Mouse (Mus musculus) cerebellum, adult 8-10 months (tissue): ENCODE results near the gene Picalm.

ENCODE experiments used
- DNase-seq: peaks from one replicate; pipeline ENCODE4 v3.0.0; 2022

The Picalm gene

DNA sequence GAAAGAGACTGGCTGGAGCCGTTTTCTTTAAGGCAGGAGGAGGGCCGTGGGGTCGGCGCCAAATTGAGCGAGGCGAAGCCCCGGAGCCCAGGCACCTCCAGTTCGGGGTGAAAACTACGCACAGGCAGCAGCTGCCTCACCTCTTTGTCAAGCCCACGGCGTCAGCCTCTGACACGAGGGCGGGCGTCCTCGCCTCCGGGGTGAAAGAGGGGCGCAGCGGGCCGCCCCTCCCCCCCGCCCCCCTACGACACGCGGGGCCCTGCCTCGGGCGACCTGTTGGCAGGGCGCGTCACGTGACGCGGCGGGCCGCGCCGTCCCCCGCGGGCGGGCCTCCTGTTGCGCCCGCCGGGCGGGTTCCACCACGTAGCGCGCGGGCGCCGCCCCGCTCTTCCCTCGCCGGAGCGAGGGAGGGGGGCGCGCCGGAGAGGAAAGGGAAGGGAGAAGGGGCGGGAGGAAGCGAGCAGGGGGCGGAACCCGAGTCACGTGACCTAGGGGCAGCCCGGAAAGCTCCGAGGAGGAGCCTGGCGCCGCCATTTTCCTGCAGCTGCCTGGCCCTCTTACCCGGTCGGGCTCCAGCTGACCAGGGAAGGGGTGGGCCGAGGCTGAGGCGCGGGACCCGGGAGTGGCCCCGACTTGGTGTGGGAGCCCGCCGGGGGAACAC, at the start of gene Picalm:
TSS of gene Picalm (plus strand) at position 482 of the 661 bp plus-strand sequence.
- peak; percentile 96 for DNase-seq

DNA sequence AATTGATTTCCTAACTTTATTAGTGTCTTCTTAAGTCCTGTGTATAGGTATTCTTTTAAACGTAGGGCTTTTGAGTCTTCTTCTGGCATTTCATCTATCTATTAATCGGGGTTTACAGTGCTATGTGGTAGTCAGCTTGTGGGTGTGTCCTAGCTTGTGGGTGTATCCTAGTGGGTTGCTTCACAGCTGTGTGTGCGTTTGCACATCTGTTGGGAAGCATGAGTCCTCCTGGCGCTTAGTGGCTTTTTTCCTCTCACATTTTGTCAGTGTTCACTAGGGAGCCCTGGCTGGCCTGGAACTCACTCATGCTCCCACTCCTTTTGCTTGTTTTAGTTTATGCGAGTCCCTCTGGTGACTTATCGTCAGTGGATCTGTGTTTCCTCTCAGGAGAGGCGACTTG, 46.2 kb upstream of the Picalm start:
- no peak for DNase-seq

DNA sequence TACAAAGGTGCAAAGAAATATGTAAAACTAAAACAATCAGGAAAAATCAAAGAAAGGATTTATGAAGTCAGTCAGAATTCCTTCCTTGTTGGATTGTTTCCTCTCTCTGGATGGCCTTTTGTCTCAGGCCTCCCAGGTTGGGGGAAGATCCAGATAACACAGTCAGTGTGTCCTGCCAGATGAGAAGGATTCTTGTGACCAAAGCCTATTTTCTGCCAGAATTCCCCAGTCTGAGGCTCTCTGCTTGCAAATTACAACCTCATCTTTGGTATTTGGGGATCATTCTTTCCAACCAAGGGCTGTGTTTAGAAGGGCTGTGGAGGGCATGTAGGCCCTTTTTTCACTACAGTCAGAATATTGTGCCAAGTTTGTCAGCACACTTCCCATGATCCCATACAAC, 45.5 kb upstream of the Picalm start:
- DNase-seq, result no peak

DNA sequence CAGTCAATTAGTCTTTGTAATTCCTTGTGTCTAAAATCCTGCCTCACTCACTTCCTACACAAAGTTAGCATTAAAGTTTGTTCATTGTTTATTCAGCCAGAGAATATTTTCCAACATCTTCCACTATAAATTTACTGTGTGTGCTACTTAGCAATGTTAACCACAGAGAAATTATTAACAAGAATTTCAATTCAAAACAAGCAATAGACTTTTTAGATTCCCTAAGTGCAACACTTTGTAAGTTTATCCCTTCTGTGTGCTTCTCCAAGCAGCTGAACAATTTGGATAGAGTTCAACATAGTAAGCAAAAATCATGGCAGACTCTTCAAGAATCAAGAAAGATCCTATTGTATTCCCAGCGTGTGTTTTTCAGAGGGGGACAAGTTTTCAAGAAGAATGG, 44.3 kb upstream of the Picalm start:
- no peak for DNase-seq

DNA sequence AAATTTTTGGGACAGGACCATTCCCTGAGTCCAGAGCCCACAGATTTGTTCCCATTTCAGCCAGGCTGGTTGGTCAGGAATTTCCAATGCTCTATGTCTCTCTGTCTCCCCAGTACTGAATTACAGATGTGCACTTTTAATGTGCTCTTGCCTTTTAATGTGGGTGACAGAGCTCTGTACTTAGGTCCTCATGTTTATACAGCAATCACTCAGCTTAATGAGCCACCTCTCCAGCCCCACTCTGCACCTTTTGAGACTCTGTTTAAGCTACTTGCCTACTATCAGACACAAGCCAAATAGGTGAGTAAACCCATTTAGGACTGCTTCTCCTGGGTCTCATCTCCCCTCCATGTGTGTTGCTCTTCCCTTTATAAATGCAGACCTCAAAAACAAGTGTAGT, 43.2 kb upstream of the Picalm start:
- DNase-seq, result no peak

DNA sequence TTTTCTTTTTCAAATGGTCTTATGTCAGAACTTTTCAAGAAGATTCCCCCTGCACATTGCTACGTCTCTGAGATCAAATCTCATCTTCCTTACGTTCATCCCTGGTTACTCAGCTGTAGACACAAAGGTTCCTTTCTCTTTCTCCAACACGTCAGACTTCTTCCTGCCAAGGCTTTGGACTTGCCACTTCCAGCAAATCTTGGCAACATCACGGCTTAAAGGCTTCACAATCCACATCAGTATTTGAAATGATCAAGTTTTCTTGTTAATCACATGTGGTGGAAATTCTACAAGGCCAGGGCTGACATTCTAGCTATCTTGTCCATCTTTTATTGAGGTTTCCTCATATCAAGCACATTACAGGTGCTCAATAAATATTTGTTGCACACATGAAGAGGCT, 39.0 kb upstream of the Picalm start:
- no peak for DNase-seq

DNA sequence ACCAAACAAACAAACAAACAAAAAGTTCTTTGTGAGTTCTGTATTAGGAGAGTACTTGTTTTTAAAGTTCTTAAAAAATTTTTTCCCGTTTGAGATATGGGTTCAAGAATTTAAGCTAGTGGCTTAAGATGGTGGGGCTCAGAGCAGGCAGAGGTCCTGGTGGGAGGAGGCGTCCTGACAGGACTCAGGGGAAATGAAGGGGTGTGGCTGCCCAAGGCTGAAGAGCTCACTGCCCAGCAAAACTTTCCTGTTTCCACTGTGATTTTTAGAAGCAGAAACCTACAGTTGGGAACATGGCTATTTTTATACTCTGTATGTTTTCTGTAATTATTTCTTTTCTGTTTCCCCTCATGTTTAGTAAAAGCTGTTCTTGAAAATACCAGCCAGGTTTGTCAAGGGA, 38.3 kb upstream of the Picalm start:
- DNase-seq, result no peak

DNA sequence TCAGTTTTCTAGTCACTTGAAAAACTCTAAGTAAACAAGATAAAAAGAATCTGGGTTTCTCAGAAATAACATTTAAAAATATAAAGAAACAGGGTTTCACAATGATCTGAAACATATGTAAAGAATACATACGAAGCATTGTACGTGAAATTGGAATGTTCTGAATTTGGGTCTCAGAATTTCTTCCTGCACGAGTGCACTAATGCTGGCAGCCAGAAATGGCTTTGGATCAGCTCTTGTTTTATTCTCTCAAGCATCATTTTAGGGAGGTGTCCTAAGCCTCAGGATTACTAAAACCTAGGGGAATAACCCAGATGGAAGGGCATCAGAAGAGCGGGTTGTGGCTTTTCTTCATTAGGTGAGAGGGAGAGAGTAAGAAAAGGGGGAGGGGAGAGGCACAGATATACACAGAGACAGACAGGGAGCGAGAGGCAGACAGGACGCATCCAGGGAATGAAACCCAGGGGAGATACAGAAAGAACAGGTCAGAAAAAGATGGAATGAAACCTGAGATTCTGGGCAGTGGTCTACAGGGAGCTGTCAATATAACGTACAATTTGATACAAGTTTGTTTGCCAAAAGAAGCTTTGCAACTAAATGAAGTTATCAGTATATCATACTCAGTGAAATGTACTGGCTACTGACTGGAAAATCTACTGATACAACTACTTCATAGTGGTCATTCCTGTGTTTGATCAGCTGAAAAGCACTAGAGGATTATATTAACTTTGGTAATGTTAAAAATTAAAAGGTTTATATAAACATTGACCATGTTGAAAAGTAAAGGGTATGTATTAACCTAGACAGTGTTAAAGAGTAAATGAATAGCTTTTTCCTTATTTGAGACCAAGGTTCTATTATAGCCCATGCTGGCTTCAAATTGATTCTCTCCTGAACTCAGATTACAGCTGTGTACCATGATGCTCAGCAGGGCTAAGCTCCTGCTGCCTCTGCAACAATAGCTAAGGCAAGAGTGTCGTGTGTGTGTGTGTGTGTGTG, 37.3 kb upstream of the Picalm start:
- DNase-seq, result no peak

DNA sequence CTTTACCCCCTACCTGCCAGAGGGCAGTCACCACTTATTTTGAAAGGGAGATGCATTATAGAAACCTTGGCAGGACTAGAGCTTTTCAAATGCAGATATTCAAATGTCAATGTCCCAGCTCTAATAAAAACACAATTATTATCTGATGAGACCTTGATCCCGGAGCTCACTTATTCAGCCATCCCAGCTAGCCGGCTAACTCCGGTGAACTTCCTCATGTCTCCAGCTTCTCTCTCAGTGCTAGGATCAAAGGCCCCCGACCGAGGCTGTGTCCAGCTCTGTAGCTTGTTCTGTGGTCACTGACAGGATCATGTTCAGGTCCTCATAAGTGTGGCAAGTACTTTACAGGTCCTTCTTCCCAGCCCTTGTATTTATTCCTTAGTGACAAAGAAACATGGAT, 34.9 kb upstream of the Picalm start:
- no peak for DNase-seq

DNA sequence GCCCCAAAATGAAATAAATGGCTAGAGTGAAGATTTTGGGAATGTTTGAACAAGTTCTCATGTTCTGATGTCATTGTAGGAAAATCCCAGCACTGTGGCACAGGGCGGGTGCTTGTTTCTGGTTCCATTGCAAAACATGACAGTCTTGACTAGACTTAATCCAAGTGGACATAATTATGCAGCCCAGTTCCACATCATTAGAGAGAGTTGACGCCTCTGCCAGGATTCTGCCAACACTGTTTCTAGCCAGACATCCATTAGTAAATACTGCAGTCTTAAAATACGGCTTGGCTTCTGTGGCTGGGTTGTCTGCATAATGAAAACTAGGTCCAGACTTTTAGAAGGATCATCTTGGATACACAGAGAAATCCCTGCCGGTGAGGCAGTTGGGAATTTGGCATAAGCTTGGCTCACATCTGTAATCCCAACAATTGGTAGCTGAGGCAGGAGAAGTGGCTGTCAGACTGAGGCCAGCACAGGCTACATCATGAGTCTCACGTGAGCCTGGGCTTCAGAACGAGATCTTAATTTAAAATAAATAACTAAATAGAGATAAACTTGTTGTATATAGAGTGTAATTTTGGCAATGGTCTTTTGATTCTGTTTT, 34.1 kb upstream of the Picalm start:
- no peak for DNase-seq

DNA sequence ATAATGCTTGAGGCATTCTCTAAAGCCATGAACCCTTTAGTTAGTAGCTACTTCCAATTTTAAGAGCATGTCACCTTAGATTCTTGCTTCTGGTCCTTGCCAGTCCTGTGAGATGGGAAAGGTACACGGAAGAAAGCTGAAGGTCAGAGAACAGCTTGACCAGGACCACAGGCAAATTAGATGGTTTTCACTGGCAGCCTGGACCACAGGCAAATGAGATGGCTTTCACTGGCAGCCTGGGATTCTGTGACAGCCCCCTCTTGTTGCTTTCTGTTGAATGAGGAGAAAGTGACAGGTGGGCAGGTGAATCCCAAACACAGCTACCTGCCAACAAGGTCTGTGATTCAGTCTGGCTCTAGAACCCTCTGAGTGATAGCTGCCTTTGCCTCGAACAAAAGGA, 33.4 kb upstream of the Picalm start:
- DNase-seq, result no peak

DNA sequence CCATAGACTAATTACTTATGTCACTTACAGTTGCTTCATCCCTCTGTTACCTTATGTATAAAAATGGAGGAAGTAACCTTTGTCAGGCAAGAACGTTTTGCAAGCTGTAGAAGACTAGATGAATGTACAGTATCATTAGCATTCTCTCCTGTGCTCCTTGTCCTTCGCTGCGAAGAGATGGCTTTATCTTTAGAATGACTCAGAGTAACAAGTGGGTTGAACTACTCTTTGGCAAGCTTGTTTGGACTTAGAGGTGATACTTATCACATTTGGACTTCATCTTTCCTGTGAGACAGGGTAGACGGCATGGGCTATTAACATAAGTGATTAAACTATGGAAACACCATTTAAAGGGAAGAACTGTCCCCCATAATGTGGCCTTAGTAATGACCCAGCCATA, 31.8 kb upstream of the Picalm start:
- no peak for DNase-seq

DNA sequence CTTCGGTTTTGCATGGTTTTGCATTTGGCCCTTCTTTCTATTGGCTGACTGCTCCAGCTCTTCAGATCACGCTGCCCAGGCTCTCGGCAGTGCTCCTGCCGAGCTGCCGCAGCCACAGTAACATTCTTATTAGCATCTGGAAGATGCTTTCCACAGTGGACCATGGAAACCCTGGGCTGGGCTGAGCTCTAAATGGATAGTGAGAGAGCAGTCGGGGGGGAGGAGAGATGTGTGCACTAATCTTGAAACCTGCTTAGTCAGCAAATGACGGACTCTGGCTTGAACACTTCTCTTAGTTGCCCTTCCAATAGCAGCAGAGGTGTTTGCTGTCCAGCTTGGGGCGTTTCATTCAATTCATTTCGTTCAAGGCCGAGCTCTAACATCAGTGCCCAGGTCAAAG, 30.8 kb upstream of the Picalm start:
- no peak for DNase-seq

DNA sequence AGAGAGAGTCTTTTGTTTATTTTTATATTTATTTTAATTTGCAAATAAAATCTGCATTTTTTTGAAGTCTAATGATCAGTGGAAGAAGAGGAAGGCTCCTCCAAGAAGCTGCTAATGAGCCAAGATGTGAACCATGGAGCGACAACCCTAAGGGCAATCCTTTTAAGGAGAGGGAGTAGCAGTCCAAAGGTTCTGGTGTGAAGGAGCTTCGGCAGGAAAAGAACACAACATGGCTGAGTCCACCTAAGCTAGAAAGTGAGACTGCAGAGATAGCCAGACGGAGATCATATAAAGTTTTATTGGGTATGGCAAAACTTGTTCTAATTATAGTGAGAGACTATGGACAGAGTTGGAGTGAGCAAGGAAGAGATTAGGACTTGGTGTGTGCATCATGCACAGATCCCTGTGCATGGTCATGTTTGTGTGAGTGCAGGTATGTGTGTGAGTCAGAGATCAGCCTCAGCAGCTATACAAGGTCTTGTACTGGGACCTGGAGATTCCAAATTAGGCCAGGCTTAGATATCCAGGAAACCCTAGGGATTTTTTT, 29.3 kb upstream of the Picalm start:
- no peak for DNase-seq

DNA sequence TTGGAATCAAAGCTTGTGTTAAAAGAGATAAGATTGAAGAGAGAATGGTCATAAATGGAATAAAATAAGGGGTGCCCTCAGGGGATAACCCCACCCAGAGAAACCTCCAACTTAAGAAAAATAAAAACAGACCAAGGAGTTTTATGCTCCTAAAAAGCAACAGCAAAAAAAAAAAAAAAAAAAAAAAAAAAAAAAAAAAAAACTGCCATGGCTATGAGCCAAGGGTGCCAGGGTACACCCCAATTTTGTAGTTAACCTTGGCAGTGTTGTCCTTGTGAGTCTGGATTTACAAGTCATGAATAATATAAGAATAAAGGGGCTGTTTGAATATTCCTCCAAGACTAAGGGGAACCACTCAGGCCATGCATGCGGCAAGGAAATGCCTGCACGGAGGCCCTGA, 13.9 kb upstream of the Picalm start:
- DNase-seq, result no peak

DNA sequence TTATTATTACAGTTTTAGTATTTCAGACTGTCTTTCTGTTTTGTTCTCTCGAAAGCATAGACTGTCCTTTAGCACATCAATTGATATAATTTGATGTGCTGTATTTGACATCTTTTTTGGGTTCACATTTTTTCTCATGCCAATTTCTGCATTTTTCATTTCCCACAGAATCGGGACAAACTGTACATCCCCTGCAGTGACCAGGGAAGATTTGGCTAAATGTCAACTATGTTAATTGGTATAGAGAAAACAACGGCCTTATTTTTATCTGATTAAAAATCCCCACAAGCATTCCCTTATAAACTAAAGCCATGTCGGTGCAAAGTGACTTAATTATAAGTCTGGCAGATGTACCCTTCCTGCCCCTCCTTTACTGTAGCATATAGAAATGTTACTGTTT, 9.9 kb upstream of the Picalm start:
- no peak for DNase-seq

DNA sequence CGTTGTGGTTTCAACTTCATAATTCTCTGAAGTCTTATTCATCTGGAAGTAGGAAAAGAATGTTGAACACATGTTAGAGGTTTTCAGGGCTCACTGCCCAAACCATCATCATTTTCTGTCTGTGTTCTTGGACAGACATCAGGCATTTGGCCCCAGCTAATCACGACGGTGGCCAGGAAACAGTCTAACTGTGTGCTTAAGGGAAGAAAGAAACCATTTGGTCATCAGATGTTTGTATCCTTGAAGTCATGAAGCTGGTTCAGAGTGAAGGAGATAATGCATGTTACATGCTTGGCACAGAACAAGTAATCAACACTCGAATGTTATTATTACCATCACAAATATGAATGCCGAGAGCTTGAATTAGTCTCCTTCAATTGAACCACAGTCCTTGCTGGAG, 5.0 kb upstream of the Picalm start:
- DNase-seq, result no peak

DNA sequence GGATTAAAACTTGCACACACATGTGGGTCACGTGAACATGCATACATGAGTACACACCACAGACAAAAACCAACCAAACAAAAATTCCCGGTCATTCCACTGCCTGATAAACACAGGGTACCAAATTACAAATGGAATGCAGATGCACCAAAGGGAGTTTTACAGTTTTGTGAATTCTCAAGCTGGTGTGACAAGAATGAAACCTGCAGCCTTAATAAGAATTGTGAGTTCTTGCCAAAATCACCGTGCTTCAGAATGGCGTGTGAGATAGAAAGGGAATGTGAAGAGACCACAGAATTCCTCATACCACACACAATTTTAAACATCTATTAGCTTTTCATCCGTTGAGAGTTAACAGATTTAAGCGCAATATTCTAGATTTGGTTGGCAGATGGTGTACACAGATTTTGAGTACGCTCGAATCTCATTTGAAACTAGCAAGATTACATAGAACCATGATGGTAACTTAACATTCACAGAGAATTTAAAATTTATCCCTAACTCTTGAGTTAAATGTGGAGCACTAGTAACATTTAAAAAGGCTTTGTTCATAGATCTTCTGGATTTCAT, 1.3 kb upstream of the Picalm start:
- no peak for DNase-seq

DNA sequence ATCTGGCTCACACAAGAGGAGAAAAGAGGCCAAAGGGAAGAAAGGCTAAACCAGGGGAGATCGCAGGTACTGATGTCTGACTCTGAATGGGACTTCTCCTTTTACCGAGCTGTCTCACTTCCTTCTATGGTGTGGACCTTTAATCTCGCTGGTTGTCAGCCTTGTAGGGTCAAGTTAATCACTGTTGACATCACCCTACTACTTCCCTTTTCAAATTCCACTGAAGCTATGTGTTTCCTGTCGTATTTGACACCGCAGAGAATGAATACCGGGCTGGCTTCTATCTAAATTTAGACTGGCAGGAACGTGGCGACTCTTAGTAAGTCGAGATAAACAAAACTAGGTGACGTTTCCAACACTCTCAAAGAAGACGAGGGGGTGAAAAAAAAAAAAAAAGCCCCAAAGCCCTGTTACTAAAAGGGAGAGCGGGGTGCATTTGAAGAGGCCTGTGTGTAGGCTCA, 712 bp upstream of the Picalm start:
- DNase-seq, result peak; percentile 49

DNA sequence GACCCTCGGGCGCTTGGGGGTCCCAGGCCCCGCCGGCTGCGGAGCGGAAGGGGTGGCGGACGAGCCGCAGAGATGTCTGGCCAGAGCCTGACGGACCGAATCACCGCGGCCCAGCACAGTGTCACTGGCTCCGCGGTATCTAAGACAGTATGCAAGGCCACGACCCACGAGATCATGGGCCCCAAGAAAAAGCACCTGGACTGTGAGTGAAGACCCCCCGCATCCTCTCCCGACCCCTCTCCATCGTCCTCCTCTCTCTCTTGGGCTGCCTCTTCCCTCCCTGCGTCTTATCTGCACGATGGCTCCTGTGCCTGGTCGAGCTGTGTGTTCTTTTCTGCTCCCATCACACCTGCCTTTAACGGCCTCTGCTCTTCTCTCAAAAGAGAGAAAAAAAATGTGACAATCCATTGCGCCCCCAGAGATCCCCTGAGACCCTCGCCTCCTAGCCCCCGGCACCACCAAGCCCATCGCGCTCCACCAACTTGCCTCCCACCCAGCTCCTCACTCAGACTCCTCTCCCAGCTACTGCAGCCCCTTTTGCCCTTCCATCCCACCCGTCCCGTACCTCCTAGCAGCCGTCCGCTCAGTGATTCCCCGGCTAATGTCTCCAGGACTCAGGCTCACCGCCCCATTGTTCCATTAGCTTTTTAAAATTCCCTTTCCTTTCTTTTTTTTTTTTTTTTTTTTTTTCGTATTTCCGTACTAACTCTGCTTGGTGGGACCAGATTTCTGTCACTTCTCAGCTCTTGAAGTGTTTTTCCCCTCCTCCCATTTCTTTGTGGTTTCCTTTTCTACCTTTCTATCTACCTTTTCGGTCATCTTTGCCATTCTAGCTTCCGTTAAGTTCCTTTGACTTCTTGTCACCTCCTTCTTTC, 725 bp downstream of the Picalm start:
- no peak for DNase-seq

DNA sequence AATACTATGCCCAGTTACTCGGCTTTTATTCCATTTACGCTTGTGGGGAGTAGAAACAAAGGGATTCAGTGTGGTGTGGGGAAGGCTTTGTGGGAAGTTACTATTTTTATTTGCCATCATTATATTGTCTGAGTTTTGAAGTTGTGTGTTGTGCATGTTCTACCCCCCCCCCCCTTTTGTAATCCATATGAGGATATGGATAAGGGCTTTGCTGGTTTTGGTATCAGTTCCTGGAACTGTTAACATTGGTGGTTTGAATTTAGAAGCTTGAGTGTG, 1.3 kb downstream of the Picalm start:
- DNase-seq, result no peak

DNA sequence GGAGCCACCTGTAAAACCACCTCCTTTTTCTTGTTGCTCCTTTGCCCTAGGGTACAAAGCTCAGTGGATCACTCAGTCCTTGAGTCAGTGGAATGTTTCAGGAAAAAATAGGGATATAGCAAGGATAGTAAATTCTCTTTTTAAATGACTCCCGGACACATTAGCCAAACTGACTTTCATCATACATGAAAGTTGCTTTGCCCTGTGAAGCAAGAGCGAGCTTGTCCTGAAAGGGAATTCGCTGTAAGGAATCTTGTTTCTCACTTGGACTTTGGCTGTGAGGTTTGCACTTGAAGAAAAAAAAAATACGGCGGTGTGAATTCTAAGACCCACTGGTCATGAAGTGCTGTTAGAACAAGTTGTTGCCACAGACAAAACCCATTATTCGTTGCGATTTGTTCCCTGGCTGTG, 1.8 kb downstream of the Picalm start:
- no peak for DNase-seq
